Mouse (Mus musculus): ENCODE data around the gene Rps15. TPM values are rescaled to one million over a fixed set of nuclear protein-coding genes. Genes with fewer than 3 reads are reported as not detected.
A peak's percentile ranks its signal among the peaks of the same experiment; 100 is the strongest.

Gene Rps15
- polyA plus RNA-seq, 1 experiment from 2014 or later = 1,158 TPM

- peak; percentile 93 for DNase-seq (ENCODE audit: low spot score)
Observed at GRCm38 (mm10) chr10:80260642-80261584, 31.3 kb upstream of the Rps15 start, which contains the start of the genes Gamt and Dazap1. Gene Gamt, minus strand, starts transcription at chr10:80261012. Gene Dazap1, plus strand, starts transcription at chr10:80261486.

- DNase-seq (ENCODE audit: low spot score) = peak; percentile 58
Observed at GRCm38 (mm10) chr10:80261585-80261968, 30.7 kb upstream of the Rps15 start.

- DNase-seq (ENCODE audit: low spot score) = no peak
Observed at GRCm38 (mm10) chr10:80262169-80262568, 30.1 kb upstream of the Rps15 start.

GRCm38 (mm10) chr10:80262776-80263365, 29.4 kb upstream of the Rps15 start:
- DNase-seq (ENCODE audit: low spot score) = no peak

GRCm38 (mm10) chr10:80264341-80265148, 27.7 kb upstream of the Rps15 start:
- DNase-seq (ENCODE audit: low spot score) = peak; percentile 100

GRCm38 (mm10) chr10:80265149-80265486, 27.1 kb upstream of the Rps15 start:
- DNase-seq (ENCODE audit: low spot score) = no peak

- no peak for DNase-seq (ENCODE audit: low spot score)
Observed at GRCm38 (mm10) chr10:80270099-80270498, 22.2 kb upstream of the Rps15 start.

- DNase-seq (ENCODE audit: low spot score) = no peak
Observed at GRCm38 (mm10) chr10:80270734-80271181, 21.5 kb upstream of the Rps15 start.

GRCm38 (mm10) chr10:80271186-80271843, 20.9 kb upstream of the Rps15 start:
- peak; percentile 39 for DNase-seq (ENCODE audit: low spot score)

- DNase-seq (ENCODE audit: low spot score) = no peak
Observed at GRCm38 (mm10) chr10:80271870-80272585, 20.2 kb upstream of the Rps15 start.

GRCm38 (mm10) chr10:80273847-80274246, 18.4 kb upstream of the Rps15 start:
- DNase-seq (ENCODE audit: low spot score) = no peak

- no peak for DNase-seq (ENCODE audit: low spot score)
Observed at GRCm38 (mm10) chr10:80276238-80276637, 16.0 kb upstream of the Rps15 start.

GRCm38 (mm10) chr10:80278390-80278789, 13.9 kb upstream of the Rps15 start:
- DNase-seq (ENCODE audit: low spot score) = no peak

GRCm38 (mm10) chr10:80279273-80279672, 13.0 kb upstream of the Rps15 start:
- no peak for DNase-seq (ENCODE audit: low spot score)

- DNase-seq (ENCODE audit: low spot score) = no peak
Observed at GRCm38 (mm10) chr10:80281304-80281703, 10.9 kb upstream of the Rps15 start.

GRCm38 (mm10) chr10:80281921-80282371, 10.3 kb upstream of the Rps15 start:
- no peak for DNase-seq (ENCODE audit: low spot score)

- no peak for DNase-seq (ENCODE audit: low spot score)
Observed at GRCm38 (mm10) chr10:80282481-80283441, 9.5 kb upstream of the Rps15 start.

GRCm38 (mm10) chr10:80285222-80286070, 6.8 kb upstream of the Rps15 start:
- no peak for DNase-seq (ENCODE audit: low spot score)

Measured in thymus, postnatal 0 days (tissue).